In the genomic region with DNA sequence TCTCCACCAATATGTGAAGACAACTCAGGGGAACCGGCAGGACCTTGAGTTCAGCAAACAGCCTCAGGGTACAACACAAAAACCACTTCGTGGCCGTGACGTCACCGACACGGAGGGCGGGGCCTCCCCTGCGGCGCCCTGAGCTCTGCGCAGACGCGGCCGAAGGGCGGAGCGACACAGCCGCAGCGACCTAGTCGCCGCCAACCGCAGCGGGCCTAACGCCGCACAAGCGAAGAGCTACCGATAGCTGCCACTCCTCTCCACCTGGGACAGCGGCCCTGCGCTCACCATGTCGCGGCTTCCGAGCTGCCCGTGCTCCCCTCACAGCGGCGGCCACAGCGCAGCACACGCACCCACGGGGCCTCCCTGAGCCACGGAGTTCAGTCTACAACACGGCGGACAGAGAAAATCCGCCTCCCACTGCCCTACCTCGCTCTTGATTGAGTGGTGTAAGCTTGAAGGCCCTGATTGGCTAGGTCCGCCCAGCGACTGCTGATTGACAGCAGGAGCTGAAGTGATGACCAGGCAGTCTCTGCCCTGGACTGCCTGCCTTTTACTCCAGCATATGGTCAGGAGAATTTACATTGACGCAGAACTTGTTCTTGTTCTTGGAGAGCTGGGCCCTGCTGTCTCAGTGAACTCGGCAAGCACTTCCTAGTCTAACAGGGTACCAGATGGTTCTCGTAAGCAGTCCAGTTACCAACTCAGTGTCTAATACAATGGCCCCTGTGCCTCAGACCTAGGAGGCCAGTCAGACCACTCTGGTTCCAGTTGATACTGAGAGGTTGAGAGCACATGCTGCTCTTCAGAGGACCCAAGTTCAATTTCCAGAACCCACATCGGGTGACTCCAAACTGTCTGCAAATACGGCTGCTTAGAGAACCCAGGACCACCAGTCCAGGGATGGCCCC, we compare ENCODE assay signal across 8 mouse cellular contexts. TPM values are rescaled to one million over a fixed set of nuclear protein-coding genes. Genes with fewer than 3 reads are reported as not detected.
DNase-seq lines count a peak whose midpoint lies in the region; ATAC-seq lines count a peak whose summit lies in the region.

A gene (minus strand): TSS at position 427 of the 911 bp plus-strand sequence.

- H3K36me3 ChIP-seq in heart, embryonic 14.5 days (ENCODE audit: control insufficient read depth, insufficient read depth, low read length): peaks cover 16% of the 10 kb centered on the region; the same call in 1 of the 2 replicates
- H3K36me3 ChIP-seq in liver, embryonic 13.5 days: 0 out of 2 replicates have a peak, but pooled peaks cover 3% of the 10 kb centered on the region
- peaks cover 2% of the 10 kb centered on the region; the same call in 1 of the 2 replicates for H3K36me3 ChIP-seq in stomach, embryonic 16.5 days (ENCODE audit: control insufficient read depth, insufficient read depth, low read length)

- peak within 1 kb of the TSS; percentile 68 for H3K4me2 ChIP-seq in heart, embryonic 14.5 days (ENCODE audit: low read length)
- H3K4me2 ChIP-seq in liver, embryonic 13.5 days: peak within 1 kb of the TSS; percentile 68
- peak within 1 kb of the TSS; percentile 58 for H3K4me2 ChIP-seq in stomach, embryonic 16.5 days (ENCODE audit: low read depth, low read length)

- peak; percentile 93 for ATAC-seq in CD4-positive, CD25-positive, alpha-beta regulatory T cell, adult 4 months
- ATAC-seq in heart, embryonic 14.5 days (ENCODE audit: insufficient number of reproducible peaks, insufficient read depth, low FRiP score, low read depth): peak; percentile 98
- peak; percentile 98 for ATAC-seq in liver, embryonic 13.5 days (ENCODE audit: low read depth)
- ATAC-seq in stomach, embryonic 16.5 days (ENCODE audit: insufficient read depth, low FRiP score): peak; percentile 98

- H3K9ac ChIP-seq in heart, embryonic 14.5 days (ENCODE audit: low read length): peak within 1 kb of the TSS; percentile 92
- peak within 1 kb of the TSS; percentile 85 for H3K9ac ChIP-seq in liver, embryonic 13.5 days
- H3K9ac ChIP-seq in stomach, embryonic 16.5 days (ENCODE audit: low read length): peak within 1 kb of the TSS; percentile 89

- H3K27ac ChIP-seq in heart, embryonic 14.5 days (replicated peaks in 1 of 2; ENCODE audit: control insufficient read depth in 1 of 2, insufficient read depth in 1 of 2, low read depth in 2 of 2, low read length in 2 of 2): peak within 1 kb of the TSS; percentile 99
- peak within 1 kb of the TSS; percentile 98 for H3K27ac ChIP-seq in liver, embryonic 13.5 days
- peak within 1 kb of the TSS; percentile 98 for H3K27ac ChIP-seq in stomach, embryonic 16.5 days (ENCODE audit: low read length)

- peaks cover 5 to 8% of the 10 kb centered on the region in 2 experiments; a peak in 3 of 4 replicates for H3K4me1 ChIP-seq in heart, embryonic 14.5 days (ENCODE audit: control insufficient read depth in 2 of 2, insufficient read depth in 2 of 2, low read length in 2 of 2)
- peaks cover 49% of the 10 kb centered on the region for H3K4me1 ChIP-seq in liver, embryonic 13.5 days (replicated peaks)
- H3K4me1 ChIP-seq in stomach, embryonic 16.5 days (ENCODE audit: control insufficient read depth, insufficient read depth, low read length): peaks cover 7% of the 10 kb centered on the region; the same call in 1 of the 2 replicates

- no peaks in the 10 kb centered on the region for H3K9me3 ChIP-seq in heart, embryonic 14.5 days (ENCODE audit: control insufficient read depth, low read length)
- no peaks in the 10 kb centered on the region for H3K9me3 ChIP-seq in liver, embryonic 13.5 days (replicated peaks)
- H3K9me3 ChIP-seq in stomach, embryonic 16.5 days (replicated peaks; ENCODE audit: control insufficient read depth, low read length): no peaks in the 10 kb centered on the region

- 2% methylated on average over 48 of the region's 48 CpGs for WGBS in heart, embryonic 14.5 days
- whole genome bisulfite sequencing in liver, embryonic 13.5 days (ENCODE audit: insufficient replicate concordance): 3% methylated on average over 48 of the region's 48 CpGs
- 2% methylated on average over 48 of the region's 48 CpGs for whole genome bisulfite sequencing in stomach, embryonic 16.5 days

- peak within 1 kb of the TSS; percentile 66 to 97 for H3K4me3 ChIP-seq in heart, embryonic 14.5 days (ENCODE audit: control insufficient read depth in 1 of 2, insufficient read depth in 1 of 2, low read depth in 1 of 2, low read length in 2 of 2)
- peak within 1 kb of the TSS; percentile 73 for H3K4me3 ChIP-seq in liver, embryonic 13.5 days (replicated peaks)
- peak within 1 kb of the TSS; percentile 65 for H3K4me3 ChIP-seq in stomach, embryonic 16.5 days (replicated peaks; ENCODE audit: low read length)

- no peaks in the 10 kb centered on the region for H3K27me3 ChIP-seq in heart, embryonic 14.5 days (ENCODE audit: control insufficient read depth, insufficient read depth, low read length)
- H3K27me3 ChIP-seq in liver, embryonic 13.5 days: no peaks in the 10 kb centered on the region
- no peaks in the 10 kb centered on the region for H3K27me3 ChIP-seq in stomach, embryonic 16.5 days (ENCODE audit: control insufficient read depth, insufficient read depth, low read length)

- peak; percentile 92 for DNase-seq in c-Kit-negative CD71-positive TER-119-positive erythroid progenitor cells, embryonic 14.5 days (ENCODE audit: low read depth, low spot score)
- peak; percentile 92 for DNase-seq in fibroblast of lung, adult 2 months (ENCODE audit: low read depth)
- peak; percentile 97 for DNase-seq in kidney, postnatal 14 days
- DNase-seq in liver, embryonic 13.5 days: peak; percentile 94
- DNase-seq in neural tube, embryonic 10.5 days (ENCODE audit: extremely low spot score, low spot score): peak; percentile 93

RNA-seq across cellular contexts. Expression of the gene that starts here (rescaled TPM):
- 1 to 10 TPM; 6.8 to 8.1 TPM for polyA plus RNA-seq in CD4-positive, CD25-positive, alpha-beta regulatory T cell, adult 4 months (2017; shearing (Covaris generic))
- 3.7 and 4.2 TPM in 2 replicates for polyA plus RNA-seq in heart, embryonic 14.5 days (2014; fragmentation: Nextera tagmentation; extraction: Ambion mirVana)
- polyA plus RNA-seq in liver, embryonic 13.5 days (2015; fragmentation: Nextera tagmentation; extraction: Ambion mirVana): 2.2 and 2.3 TPM in 2 replicates
- 5.3 and 5.4 TPM in 2 replicates for polyA plus RNA-seq in stomach, embryonic 16.5 days (2015; fragmentation: Nextera tagmentation; extraction: Ambion mirVana)

Comparison
In these comparisons a context has a peak if more than half of its experiments do, and no peak if none do; other contexts are left out.
1. Peak in every context shown above with its lines: DNase-seq, ATAC-seq, H3K4me3 ChIP-seq and H3K27ac ChIP-seq.